Mouse (Mus musculus) intestine, embryonic 16.5 days (tissue): ENCODE data around the gene Clstn1. TPM values are rescaled to one million over a fixed set of nuclear protein-coding genes. Genes with fewer than 3 reads are reported as not detected.

Experiments used
- ATAC-seq: fragments of 200-750 bp; cut with Nextera tagmentation; 2 replicates; pipeline ENCODE4 v1.8.0; 2017; ENCODE audit warnings: moderate TSS enrichment, moderate library complexity
- H3K27ac ChIP-seq: fragments of 300-500 bp; sonication (generic); 2 replicates; pipeline ENCODE4 v1.5.1; 2014; ENCODE audit warnings: mild to moderate bottlenecking, low read length
- H3K27me3 ChIP-seq: fragments of 300-500 bp; sonication (generic); replicated peaks from 2 replicates; pipeline ENCODE4 v1.6.1; 2014; ENCODE audit warnings: low read length, control low read depth, mixed read lengths; ENCODE audit not compliant: control insufficient read depth, insufficient read depth
- H3K36me3 ChIP-seq: fragments of 300-500 bp; sonication (generic); 2 replicates; pipeline ENCODE4 v1.6.1; 2014; ENCODE audit warnings: low read length, control low read depth; ENCODE audit not compliant: control insufficient read depth, insufficient read depth
- H3K4me1 ChIP-seq: fragments of 300-500 bp; sonication (generic); 2 replicates; pipeline ENCODE4 v1.6.1; 2014; ENCODE audit warnings: low read length, control low read depth, mixed read lengths; ENCODE audit not compliant: control insufficient read depth, insufficient read depth
- H3K4me2 ChIP-seq: fragments of 300-500 bp; sonication (generic); 2 replicates; pipeline ENCODE4 v1.6.1; 2014; ENCODE audit warnings: low read depth, low read length, control low read depth
- H3K4me3 ChIP-seq: fragments of 300-500 bp; sonication (generic); 2 replicates; pipeline ENCODE4 v1.5.1; 2014; ENCODE audit warnings: mild to moderate bottlenecking, low read length
- H3K9ac ChIP-seq: fragments of 300-500 bp; sonication (generic); 2 replicates; pipeline ENCODE4 v1.6.1; 2014; ENCODE audit warnings: low read depth, low read length
- H3K9me3 ChIP-seq: fragments of 300-500 bp; sonication (generic); 2 replicates; pipeline ENCODE4 v1.6.1; 2016; ENCODE audit warnings: low read length, control low read depth; ENCODE audit not compliant: control insufficient read depth
- WGBS: fragments of 180-500 bp; shearing (Covaris S2); extraction: QIAGEN DNeasy Blood & Tissue Kit; methylation state at CpG from one replicate; pipeline ENCODE4 v1.1.7; 2014; 5-methylcytosine and 5-hydroxymethylcytosine counted together
- polyA plus RNA-seq: library from polyadenylated mRNA; unstranded; fragments of >200 nt; fragmentation: Nextera tagmentation; extraction: Ambion mirVana; gene quantifications from 2 replicates; pipeline ENCODE4 v1.2.1, GENCODE M21; 2015

Gene Clstn1
- polyA plus RNA-seq, 1 experiment from 2014 or later: 10.8 TPM

DNA sequence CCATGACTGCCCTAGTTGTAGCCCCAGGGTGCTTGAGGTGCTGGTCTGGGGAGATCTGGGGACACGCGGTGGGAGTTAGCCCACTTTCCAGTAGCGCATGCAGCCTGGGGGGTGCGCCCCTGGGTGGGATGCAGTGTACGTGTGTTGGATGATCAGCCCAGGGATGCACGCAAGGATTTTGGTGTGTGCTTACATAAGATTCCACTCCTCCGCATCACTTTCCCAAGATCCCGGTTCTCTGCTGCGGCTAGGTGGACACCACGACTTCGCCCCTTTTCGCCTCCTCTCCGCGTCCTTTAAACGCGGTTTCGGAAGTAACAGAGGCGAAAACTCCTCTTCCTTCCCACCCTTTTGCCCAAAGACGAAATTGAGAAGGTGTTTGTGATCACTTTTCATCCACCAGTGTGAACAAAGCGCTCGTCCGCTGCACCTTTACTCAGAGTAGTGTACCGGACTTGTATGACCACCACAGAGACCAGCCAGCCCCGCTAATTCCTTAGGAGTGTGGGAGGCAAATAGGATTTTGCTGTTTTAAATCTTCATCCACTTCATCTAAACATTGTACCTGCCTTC lies 1.4 kb downstream of the Clstn1 start:
- no peak for ATAC-seq
- peak overlapping the region; percentile 82 for H3K4me3 ChIP-seq
- peaks cover 20% of the 10 kb centered on the region for H3K4me1 ChIP-seq
- H3K9ac ChIP-seq: peak overlapping the region; percentile 90
- peak overlapping the region; percentile 97 for H3K4me2 ChIP-seq
- WGBS: 8% methylated on average over 24 of the region's 24 CpGs
- H3K27me3 ChIP-seq: peaks cover 5% of the 10 kb centered on the region; the same call in 1 of the 2 replicates
- H3K27ac ChIP-seq: no peak overlapping the region
- H3K36me3 ChIP-seq: no peaks in the 10 kb centered on the region
- no peaks in the 10 kb centered on the region for H3K9me3 ChIP-seq

DNA sequence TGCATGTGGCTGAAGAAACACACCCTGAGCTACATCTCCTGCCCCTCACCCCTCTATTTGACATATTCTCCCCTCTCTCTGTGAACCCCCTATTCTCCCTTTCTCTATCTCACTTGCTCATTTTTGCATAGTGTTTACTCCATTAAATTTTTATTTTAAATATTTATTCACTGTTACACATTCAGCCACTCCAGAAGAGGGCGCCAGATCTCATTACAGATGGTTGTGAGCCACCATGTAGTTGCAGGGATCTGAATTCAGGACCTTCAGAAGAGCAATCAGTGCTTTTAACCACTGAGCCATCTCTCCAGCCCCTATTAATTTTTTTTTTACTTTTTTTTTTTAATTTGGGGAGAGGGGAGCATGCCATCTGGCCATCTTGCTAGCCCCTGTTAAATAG lies 3.9 kb downstream of the Clstn1 start:
- Histone ChIP-seq H3K27me3 (peaks cover 5% of the 10 kb centered on the region; the same call in 1 of the 2 replicates), H3K4me1 (peaks cover 22% of the 10 kb centered on the region), H3K36me3 (no peaks in the 10 kb centered on the region), H3K27ac (no peak overlapping the region), H3K9me3 (no peaks in the 10 kb centered on the region), H3K9ac (no peak overlapping the region), H3K4me2 (no peak overlapping the region), H3K4me3 (no peak overlapping the region)
- 90% methylated on average over 1 of the region's 1 CpGs for WGBS
- ATAC-seq: no peak

DNA sequence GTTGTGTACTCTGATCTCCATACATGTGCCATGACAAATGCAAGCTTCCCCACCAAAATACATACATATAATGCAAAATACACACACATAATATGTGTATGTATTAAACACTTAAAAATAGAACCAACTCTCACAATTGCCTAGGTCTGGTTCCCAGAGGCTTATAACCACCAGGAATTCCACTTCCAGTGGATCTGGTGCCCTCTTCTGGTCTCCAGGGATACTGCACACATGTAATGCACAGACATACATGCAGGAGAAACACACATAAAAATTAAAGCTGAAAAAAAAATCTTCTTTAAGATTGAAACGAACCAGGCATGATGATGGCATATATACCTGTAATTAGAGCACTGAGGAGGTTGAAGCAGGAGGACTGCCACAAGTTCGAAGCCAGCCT lies 5.2 kb downstream of the Clstn1 start:
- peaks cover 5% of the 10 kb centered on the region; the same call in 1 of the 2 replicates for H3K27me3 ChIP-seq
- no peak overlapping the region for H3K4me3 ChIP-seq

DNA sequence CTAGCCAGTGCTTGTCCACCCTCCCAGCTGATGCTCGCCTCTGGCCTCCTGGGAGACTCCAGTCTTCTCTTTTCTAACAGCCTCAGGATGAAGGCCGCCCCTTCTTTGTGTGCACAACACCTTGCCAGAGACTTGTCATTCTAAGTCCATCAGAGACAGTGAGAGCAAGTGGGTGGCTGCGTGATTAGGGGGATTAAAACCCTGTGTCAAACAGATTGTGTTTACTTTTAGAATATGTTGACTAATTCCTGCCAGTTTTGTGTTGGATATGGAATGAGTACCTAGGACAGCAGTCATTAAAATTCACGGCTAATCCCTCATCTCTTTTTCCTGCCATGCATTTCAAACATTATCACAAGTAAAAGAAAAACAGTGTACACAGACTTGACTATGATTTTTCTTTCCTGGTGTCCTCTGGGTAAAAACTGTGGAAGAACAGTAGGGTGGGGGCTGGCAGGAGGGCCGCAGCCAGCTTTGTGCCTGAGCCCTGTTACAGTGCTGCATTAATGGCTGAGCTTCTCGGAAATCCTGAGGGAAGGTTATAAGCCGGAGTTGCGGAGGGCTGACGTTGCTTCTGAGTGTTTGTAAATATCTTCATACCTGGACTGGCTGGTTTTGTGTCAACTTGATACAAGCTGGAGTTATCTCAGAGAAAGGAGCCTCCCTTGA lies 8.8 kb downstream of the Clstn1 start:
- Histone ChIP-seq H3K36me3 (no peaks in the 10 kb centered on the region), H3K9me3 (no peaks in the 10 kb centered on the region), H3K9ac (no peak overlapping the region), H3K27ac (no peak overlapping the region), H3K4me1 (peaks cover 10% of the 10 kb centered on the region), H3K4me2 (no peak overlapping the region), H3K27me3 (no peaks in the 10 kb centered on the region), H3K4me3 (no peak overlapping the region)
- no peak for ATAC-seq
- 79% methylated on average over 9 of the region's 9 CpGs for WGBS

More for the DNA sequence above, 5.2 kb downstream of the Clstn1 start:
- H3K27ac ChIP-seq: no peak overlapping the region
- ATAC-seq: no peak
- no peak overlapping the region for H3K4me2 ChIP-seq
- no peaks in the 10 kb centered on the region for H3K36me3 ChIP-seq
- no peaks in the 10 kb centered on the region for H3K9me3 ChIP-seq
- peaks cover 19% of the 10 kb centered on the region for H3K4me1 ChIP-seq
- no peak overlapping the region for H3K9ac ChIP-seq
- WGBS: 82% methylated on average over 2 of the region's 2 CpGs

DNA sequence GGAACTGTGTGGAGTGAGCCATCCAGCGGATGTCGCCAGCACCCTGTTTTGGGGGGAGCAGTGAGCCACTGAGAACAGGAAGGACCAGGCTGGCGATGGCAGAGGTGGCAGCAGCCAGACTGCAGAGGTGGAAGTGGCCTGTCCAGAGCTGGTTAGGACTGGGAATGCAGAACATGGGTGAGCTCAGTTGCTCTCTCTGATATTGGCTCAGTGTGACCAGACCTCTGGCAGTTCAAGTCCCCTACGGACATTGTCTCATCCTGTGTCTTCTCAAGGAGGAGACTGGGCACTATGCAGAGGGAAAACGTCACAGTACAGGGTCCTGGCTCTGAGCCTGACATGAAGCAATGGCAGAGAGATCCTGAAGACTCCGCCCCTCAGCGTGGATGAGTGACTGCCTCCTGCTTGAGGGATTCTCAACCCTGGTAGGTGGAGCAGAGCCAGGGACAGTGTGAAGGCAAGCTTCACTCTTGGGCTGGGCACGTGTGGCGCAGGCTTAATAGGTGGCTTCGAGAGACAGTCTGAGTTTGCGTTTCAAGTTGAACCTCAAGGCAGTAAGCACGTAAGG lies 11.5 kb downstream of the Clstn1 start:
- ATAC-seq: no peak
- H3K27ac ChIP-seq: no peak overlapping the region

DNA sequence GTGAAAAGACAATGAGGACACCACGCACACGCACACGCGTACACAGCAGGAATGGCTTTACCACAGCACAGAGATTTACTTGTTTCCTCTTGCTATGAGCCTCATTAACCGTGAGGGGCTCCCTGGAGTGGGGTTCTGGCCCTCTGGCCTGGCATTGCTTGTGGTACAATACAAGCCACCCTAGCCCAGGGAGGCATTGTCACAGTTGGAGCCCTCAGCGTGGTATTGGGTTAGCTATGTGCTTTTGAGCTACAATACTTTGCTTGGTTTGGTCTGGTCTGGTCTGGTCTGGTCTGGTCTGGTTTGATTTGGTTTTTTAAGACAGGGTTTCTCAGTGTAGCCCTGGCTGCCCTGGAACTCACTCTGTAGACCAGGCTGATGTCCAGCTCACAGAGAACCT lies 13.3 kb downstream of the Clstn1 start:
- H3K9me3 ChIP-seq: no peaks in the 10 kb centered on the region
- H3K27ac ChIP-seq: no peak overlapping the region
- no peak overlapping the region for H3K4me2 ChIP-seq
- peaks cover 12% of the 10 kb centered on the region for H3K4me1 ChIP-seq
- H3K4me3 ChIP-seq: no peak overlapping the region
- H3K36me3 ChIP-seq: no peaks in the 10 kb centered on the region
- ATAC-seq: no peak
- WGBS: 91% methylated on average over 6 of the region's 6 CpGs
- H3K27me3 ChIP-seq: no peaks in the 10 kb centered on the region
- H3K9ac ChIP-seq: no peak overlapping the region

More for the DNA sequence above, 11.5 kb downstream of the Clstn1 start:
- H3K9ac ChIP-seq: no peak overlapping the region
- H3K36me3 ChIP-seq: no peaks in the 10 kb centered on the region
- WGBS: 78% methylated on average over 12 of the region's 12 CpGs
- H3K4me3 ChIP-seq: no peak overlapping the region
- H3K9me3 ChIP-seq: no peaks in the 10 kb centered on the region
- no peak overlapping the region for H3K4me2 ChIP-seq
- H3K27me3 ChIP-seq: no peaks in the 10 kb centered on the region
- H3K4me1 ChIP-seq: peaks cover 14% of the 10 kb centered on the region

DNA sequence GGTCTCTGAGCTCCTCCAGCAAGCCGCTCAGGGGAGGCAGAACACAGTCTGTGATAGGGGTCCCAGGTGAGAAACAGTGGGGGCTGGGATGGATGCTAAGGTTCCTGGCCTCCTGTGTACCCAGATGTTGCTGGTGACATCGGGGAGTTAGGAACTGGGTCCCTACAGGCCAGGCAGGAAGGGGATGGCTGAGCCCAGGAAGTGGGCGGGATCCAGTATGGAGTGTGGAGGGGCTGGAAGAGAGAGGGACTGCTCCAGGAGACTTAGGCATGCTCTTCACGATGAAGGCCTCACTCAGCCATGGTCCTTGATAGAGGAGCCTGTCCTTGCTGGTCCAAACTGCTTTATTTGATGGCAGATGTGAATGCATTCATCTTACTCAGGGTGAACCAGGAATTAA lies 13.9 kb downstream of the Clstn1 start:
- H3K9ac ChIP-seq: no peak overlapping the region
- ATAC-seq: no peak
- WGBS: 81% methylated on average over 4 of the region's 4 CpGs
- no peaks in the 10 kb centered on the region for H3K36me3 ChIP-seq
- H3K9me3 ChIP-seq: no peaks in the 10 kb centered on the region
- H3K27ac ChIP-seq: no peak overlapping the region
- no peaks in the 10 kb centered on the region for H3K27me3 ChIP-seq
- no peak overlapping the region for H3K4me3 ChIP-seq
- H3K4me2 ChIP-seq: no peak overlapping the region
- H3K4me1 ChIP-seq: peaks cover 12% of the 10 kb centered on the region

DNA sequence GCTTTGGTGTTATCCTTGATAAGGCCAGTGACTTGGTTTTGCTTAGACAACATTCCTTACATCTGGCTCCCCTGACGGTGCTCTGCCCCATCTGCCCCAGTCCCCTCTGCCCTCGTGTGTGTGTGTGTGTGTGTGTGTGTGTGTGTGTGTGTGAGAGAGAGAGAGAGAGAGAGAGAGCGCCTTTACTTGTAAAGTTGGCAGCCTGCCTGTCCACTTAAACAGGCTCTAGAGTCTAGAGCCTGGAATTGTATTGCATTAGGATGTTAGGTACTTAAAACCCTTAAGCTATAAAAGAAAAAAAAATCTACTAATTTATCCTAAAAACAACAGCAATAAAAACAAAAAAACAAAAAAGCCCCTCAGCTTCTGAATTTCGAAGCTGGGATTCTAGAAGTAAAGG lies 15.2 kb downstream of the Clstn1 start:
- no peaks in the 10 kb centered on the region for H3K36me3 ChIP-seq
- ATAC-seq: no peak
- H3K4me2 ChIP-seq: no peak overlapping the region
- no peak overlapping the region for H3K4me3 ChIP-seq
- H3K4me1 ChIP-seq: peaks cover 12% of the 10 kb centered on the region
- H3K9me3 ChIP-seq: no peaks in the 10 kb centered on the region
- H3K27me3 ChIP-seq: no peaks in the 10 kb centered on the region
- no peak overlapping the region for H3K9ac ChIP-seq
- no peak overlapping the region for H3K27ac ChIP-seq
- 29% methylated on average over 4 of the region's 4 CpGs for WGBS

DNA sequence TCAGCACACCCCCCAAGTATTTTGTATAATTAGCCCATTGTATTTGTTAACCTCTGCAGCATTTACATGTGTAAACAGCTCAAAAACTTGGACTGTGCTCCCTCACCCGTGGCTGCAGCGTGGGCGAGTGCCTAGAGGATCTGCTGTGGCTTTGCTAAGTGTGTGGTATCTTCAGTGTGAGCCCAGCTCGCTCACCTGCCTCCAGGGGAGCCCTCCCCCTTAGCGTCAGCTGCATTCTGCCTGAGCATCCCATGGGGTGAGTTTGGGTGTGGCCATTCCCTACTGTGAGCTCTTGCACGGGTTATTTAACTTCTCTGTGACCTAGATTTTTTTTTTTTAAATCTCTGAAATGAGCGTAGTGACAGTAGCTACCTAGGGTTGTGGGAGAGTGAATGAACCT lies 16.0 kb downstream of the Clstn1 start:
- Histone ChIP-seq H3K4me1 (peaks cover 14% of the 10 kb centered on the region), H3K4me3 (no peak overlapping the region), H3K9me3 (no peaks in the 10 kb centered on the region), H3K27me3 (no peaks in the 10 kb centered on the region), H3K36me3 (no peaks in the 10 kb centered on the region), H3K9ac (no peak overlapping the region), H3K27ac (no peak overlapping the region), H3K4me2 (no peak overlapping the region)
- WGBS: 52% methylated on average over 7 of the region's 7 CpGs
- no peak for ATAC-seq
